Mouse (Mus musculus) myocyte (in vitro differentiated cells): ENCODE measurements around the gene Sbpl.

Source experiments
- CEBPB ChIP-seq: IDR thresholded peaks from 2 replicates; pipeline ENCODE4 v1.6.1; 2011; ENCODE audit warnings: mild to moderate bottlenecking, moderate library complexity; ENCODE audit not compliant: poor library complexity, insufficient read depth, severe bottlenecking
- E2F4 ChIP-seq: IDR thresholded peaks from one replicate; pipeline ENCODE4 v1.6.1; 2011; ENCODE audit warnings: mild to moderate bottlenecking, control low read depth, moderate library complexity; ENCODE audit not compliant: insufficient read depth
- MAX ChIP-seq: IDR thresholded peaks from one replicate; pipeline ENCODE4 v1.6.1; 2011; ENCODE audit warnings: low read depth, mild to moderate bottlenecking, control low read depth
- MYOD1 ChIP-seq, 3 experiments: IDR thresholded peaks; one replicate each; pipeline ENCODE4 v1.6.1; 2011; ENCODE audit warnings: control low read depth in 2 of 3, low read depth in 2 of 3, mild to moderate bottlenecking in 2 of 3, moderate library complexity in 1 of 3; ENCODE audit not compliant: insufficient read length in 2 of 3, control insufficient read depth in 1 of 3
- MYOG ChIP-seq, 3 experiments: IDR thresholded peaks; one replicate each; pipeline ENCODE4 v1.6.1; 2011; ENCODE audit warnings: control low read depth in 2 of 3, low read depth in 2 of 3, mild to moderate bottlenecking in 2 of 3; ENCODE audit not compliant: insufficient read length in 2 of 3, control insufficient read depth in 1 of 3, insufficient read depth in 1 of 3
- POLR2A ChIP-seq: IDR thresholded peaks from one replicate; pipeline ENCODE4 v1.6.1; 2011; ENCODE audit warnings: low read depth, mild to moderate bottlenecking, control low read depth, moderate library complexity; ENCODE audit not compliant: insufficient read length
- POLR2AphosphoS2 ChIP-seq: IDR thresholded peaks from one replicate; pipeline ENCODE4 v1.6.1; 2011; ENCODE audit warnings: low read depth, control low read depth; ENCODE audit not compliant: insufficient read length
- TCF12 ChIP-seq: IDR thresholded peaks from one replicate; pipeline ENCODE4 v1.6.1; 2011; ENCODE audit warnings: mild to moderate bottlenecking, control low read depth; ENCODE audit not compliant: poor library complexity, insufficient read depth, severe bottlenecking
- TCF3 ChIP-seq: IDR thresholded peaks from one replicate; pipeline ENCODE4 v1.6.1; 2011; ENCODE audit warnings: low read depth, control low read depth; ENCODE audit not compliant: insufficient read length
- USF1 ChIP-seq: IDR thresholded peaks from one replicate; pipeline ENCODE4 v1.6.1; 2011; ENCODE audit warnings: low read depth, mild to moderate bottlenecking, control low read depth, moderate library complexity

GRCm38 (mm10) chr17:23992789-23993553 is 37.9 kb upstream of the Sbpl start:
- no peak for TF ChIP-seq POLR2A
- no peak for TF ChIP-seq E2F4
- no peak for TF ChIP-seq TCF12
- TF ChIP-seq USF1 = no peak
- no peak for TF ChIP-seq TCF3
- no peak for TF ChIP-seq POLR2AphosphoS2
- no peak for TF ChIP-seq MAX
- no peak for TF ChIP-seq MYOG (IDR thresholded peaks at IDR 0.05; ENCODE audit: control insufficient read depth in 1 of 3, insufficient read depth in 1 of 3, insufficient read length in 2 of 3, low read depth in 2 of 3)
- no peak for TF ChIP-seq CEBPB
- TF ChIP-seq MYOD1 (IDR thresholded peaks at IDR 0.05; ENCODE audit: control insufficient read depth in 1 of 3, insufficient read length in 2 of 3, low read depth in 2 of 3) = no peak
